Mouse (Mus musculus) MEL (cell line): ENCODE measurements around the gene Amh. TPM values are rescaled to one million over a fixed set of nuclear protein-coding genes. Genes with fewer than 3 reads are reported as not detected.
A peak's percentile ranks its signal among the peaks of the same experiment; 100 is the strongest.

Experiments used
- DNase-seq: peaks from one replicate; pipeline ENCODE4 v3.0.0; 2011; ENCODE audit warnings: low read depth, low spot score
- H3K27ac ChIP-seq: 2 replicates; pipeline ENCODE4 v1.5.1; 2012; ENCODE audit warnings: low read depth, mild to moderate bottlenecking, control low read depth, low read length, moderate library complexity; ENCODE audit not compliant: control insufficient read depth
- H3K27me3 ChIP-seq, 2 experiments: fragments of 150-350 bp in 1 of 2; sonication (generic) in 1 of 2; 2 replicates each; pipeline ENCODE4 v1.6.1; 2012; ENCODE audit warnings: low read length in 2 of 2, mild to moderate bottlenecking in 2 of 2, improper control_type of control experiment in 1 of 2, moderate library complexity in 1 of 2; ENCODE audit not compliant: insufficient read depth in 2 of 2, control insufficient read depth in 1 of 2
- H3K36me3 ChIP-seq, 2 experiments: 2 replicates each; pipeline ENCODE4 v1.6.1; 2012 to 2014; ENCODE audit warnings: low read length in 2 of 2, improper control_type of control experiment in 1 of 2, inconsistent platforms in 1 of 2, mild to moderate bottlenecking in 1 of 2; ENCODE audit not compliant: insufficient read depth in 2 of 2, control insufficient read depth in 1 of 2
- H3K4me1 ChIP-seq, 2 experiments: fragments of 150-350 bp in 1 of 2; sonication (generic) in 1 of 2; 2 replicates each; pipeline ENCODE4 v1.6.1; 2012; ENCODE audit warnings: low read length in 2 of 2, improper control_type of control experiment in 1 of 2, mild to moderate bottlenecking in 1 of 2; ENCODE audit not compliant: insufficient read depth in 2 of 2, control insufficient read depth in 1 of 2
- H3K4me3 ChIP-seq, 2 experiments: fragments of 150-350 bp in 1 of 2; sonication (generic) in 1 of 2; 2 replicates each; pipeline ENCODE4 v1.5.1; 2012; ENCODE audit warnings: low read depth in 2 of 2, low read length in 2 of 2, mild to moderate bottlenecking in 2 of 2, moderate library complexity in 2 of 2, control low read depth in 1 of 2, improper control_type of control experiment in 1 of 2; ENCODE audit not compliant: control insufficient read depth in 1 of 2, insufficient read depth in 1 of 2
- H3K79me2 ChIP-seq: 2 replicates; pipeline ENCODE4 v1.6.1; 2012; ENCODE audit warnings: mild to moderate bottlenecking, low read length, moderate library complexity; ENCODE audit not compliant: control insufficient read depth, poor library complexity, insufficient read depth
- H3K9ac ChIP-seq: 2 replicates; pipeline ENCODE4 v1.6.1; 2012; ENCODE audit warnings: low read depth, mild to moderate bottlenecking, control low read depth, low read length, moderate library complexity; ENCODE audit not compliant: control insufficient read depth, poor library complexity, severe bottlenecking
- H3K9me3 ChIP-seq: fragments of 150-350 bp; sonication (generic); replicated peaks from 2 replicates; pipeline ENCODE4 v1.6.1; 2012; ENCODE audit warnings: mild to moderate bottlenecking, low read length, improper control_type of control experiment, moderate library complexity; ENCODE audit not compliant: insufficient read depth
- BHLHE40 ChIP-seq: IDR thresholded peaks from 2 replicates; pipeline ENCODE4 v1.6.1; 2012; ENCODE audit warnings: low read depth, mild to moderate bottlenecking, inconsistent platforms, low read length, improper control_type of control experiment, borderline replicate concordance
- CHD1 ChIP-seq: IDR thresholded peaks from 2 replicates; pipeline ENCODE4 v1.6.1; 2012; ENCODE audit warnings: low read depth, mild to moderate bottlenecking, inconsistent platforms, low read length, improper control_type of control experiment
- CHD2 ChIP-seq: IDR thresholded peaks from 2 replicates; pipeline ENCODE4 v1.6.1; 2011; ENCODE audit warnings: low read length, improper control_type of control experiment
- CTCF ChIP-seq, 3 experiments: IDR thresholded peaks in 2 of 3; conservative IDR thresholded peaks in 1 of 3; 2 replicates each; pipeline ENCODE4 v1.5.1; 2011 to 2012; ENCODE audit warnings: low read length in 3 of 3, low read depth in 2 of 3, mild to moderate bottlenecking in 2 of 3, improper control_type of control experiment in 1 of 3, inconsistent platforms in 1 of 3, mixed read lengths in 1 of 3, moderate library complexity in 1 of 3; ENCODE audit not compliant: control insufficient read depth in 1 of 3, insufficient read depth in 1 of 3, poor library complexity in 1 of 3, severe bottlenecking in 1 of 3
- ELF1 ChIP-seq: IDR thresholded peaks from 2 replicates; pipeline ENCODE4 v1.6.1; 2014; ENCODE audit warnings: low read depth, mild to moderate bottlenecking, inconsistent platforms, low read length, improper control_type of control experiment, moderate library complexity
- EP300 ChIP-seq, 2 experiments: IDR thresholded peaks; 2 replicates each; pipeline ENCODE4 v1.6.1; 2011; ENCODE audit warnings: improper control_type of control experiment in 2 of 2, low read length in 2 of 2, low read depth in 1 of 2, mild to moderate bottlenecking in 1 of 2
- ETS1 ChIP-seq: IDR thresholded peaks from 2 replicates; pipeline ENCODE4 v1.6.1; 2012; ENCODE audit warnings: low read depth, mild to moderate bottlenecking, inconsistent platforms, low read length, improper control_type of control experiment, moderate library complexity
- GABPA ChIP-seq: IDR thresholded peaks from 2 replicates; pipeline ENCODE4 v1.6.1; 2012; ENCODE audit warnings: low read depth, mild to moderate bottlenecking, inconsistent platforms, low read length, improper control_type of control experiment, moderate library complexity
- GATA1 ChIP-seq: IDR thresholded peaks from 2 replicates; pipeline ENCODE4 v1.6.1; 2011; ENCODE audit warnings: low read depth, low read length, improper control_type of control experiment
- HCFC1 ChIP-seq: IDR thresholded peaks from 2 replicates; pipeline ENCODE4 v1.6.1; 2012; ENCODE audit warnings: low read depth, mild to moderate bottlenecking, inconsistent platforms, low read length, improper control_type of control experiment, moderate library complexity
- JUND ChIP-seq: IDR thresholded peaks from 2 replicates; pipeline ENCODE4 v1.6.1; 2011; ENCODE audit warnings: low read depth, mild to moderate bottlenecking, improper control_type of control experiment, low read length
- KAT2A ChIP-seq: conservative IDR thresholded peaks from 2 replicates; pipeline ENCODE4 v1.6.1; 2012; ENCODE audit warnings: low read depth, low read length, improper control_type of control experiment, inconsistent platforms
- MAFK ChIP-seq: IDR thresholded peaks from 2 replicates; pipeline ENCODE4 v1.6.1; 2011; ENCODE audit warnings: low read depth, mild to moderate bottlenecking, low read length, improper control_type of control experiment, borderline replicate concordance
- MAX ChIP-seq: IDR thresholded peaks from 2 replicates; pipeline ENCODE4 v1.6.1; 2011; ENCODE audit warnings: low read length, improper control_type of control experiment
- MEF2A ChIP-seq: IDR thresholded peaks from 2 replicates; pipeline ENCODE4 v1.6.1; 2014; ENCODE audit warnings: low read depth, mild to moderate bottlenecking, inconsistent platforms, low read length, improper control_type of control experiment; ENCODE audit not compliant: poor library complexity, insufficient replicate concordance, severe bottlenecking; ENCODE audit errors: extremely low read depth
- MXI1 ChIP-seq: IDR thresholded peaks from 2 replicates; pipeline ENCODE4 v1.6.1; 2011; ENCODE audit warnings: mild to moderate bottlenecking, low read depth, low read length, improper control_type of control experiment
- MYB ChIP-seq: IDR thresholded peaks from 2 replicates; pipeline ENCODE4 v1.6.1; 2011; ENCODE audit warnings: mild to moderate bottlenecking, low read depth, low read length, improper control_type of control experiment
- MYC ChIP-seq: IDR thresholded peaks from 2 replicates; pipeline ENCODE4 v1.6.1; 2011; ENCODE audit warnings: low read depth, mild to moderate bottlenecking, low read length, improper control_type of control experiment, moderate library complexity
- NELFE ChIP-seq: IDR thresholded peaks from 2 replicates; pipeline ENCODE4 v1.6.1; 2011; ENCODE audit warnings: low read depth, low read length, improper control_type of control experiment
- NRF1 ChIP-seq: IDR thresholded peaks from 2 replicates; pipeline ENCODE4 v1.6.1; 2014; ENCODE audit warnings: low read depth, mild to moderate bottlenecking, inconsistent platforms, low read length, improper control_type of control experiment, moderate library complexity; ENCODE audit not compliant: poor library complexity, insufficient read depth, severe bottlenecking
- POLR2A ChIP-seq, 2 experiments: IDR thresholded peaks; 2 replicates each; pipeline ENCODE4 v1.6.1; 2011 to 2012; ENCODE audit warnings: low read length in 2 of 2, mild to moderate bottlenecking in 2 of 2, control low read depth in 1 of 2, improper control_type of control experiment in 1 of 2, low read depth in 1 of 2, moderate library complexity in 1 of 2; ENCODE audit not compliant: control insufficient read depth in 1 of 2, insufficient read depth in 1 of 2, poor library complexity in 1 of 2
- POLR2AphosphoS2 ChIP-seq: IDR thresholded peaks from 2 replicates; pipeline ENCODE4 v1.6.1; 2011; ENCODE audit warnings: low read length, improper control_type of control experiment
- POLR2AphosphoS5 ChIP-seq: IDR thresholded peaks from 2 replicates; pipeline ENCODE4 v1.6.1; 2012; ENCODE audit warnings: low read depth, borderline replicate concordance, mild to moderate bottlenecking, inconsistent platforms, low read length, moderate library complexity, mixed read lengths
- RCOR1 ChIP-seq: IDR thresholded peaks from 2 replicates; pipeline ENCODE4 v1.6.1; 2012; ENCODE audit warnings: low read depth, mild to moderate bottlenecking, inconsistent platforms, low read length, improper control_type of control experiment
- SIN3A ChIP-seq: IDR thresholded peaks from 2 replicates; pipeline ENCODE4 v1.6.1; 2012; ENCODE audit warnings: low read length, improper control_type of control experiment, inconsistent platforms
- SMC3 ChIP-seq: IDR thresholded peaks from 2 replicates; pipeline ENCODE4 v1.6.1; 2011; ENCODE audit warnings: low read depth, low read length, improper control_type of control experiment
- TAL1 ChIP-seq: IDR thresholded peaks from 2 replicates; pipeline ENCODE4 v1.6.1; 2012; ENCODE audit warnings: mild to moderate bottlenecking, inconsistent platforms, low read length, moderate library complexity, mixed read lengths
- TBP ChIP-seq: IDR thresholded peaks from 2 replicates; pipeline ENCODE4 v1.8.0; 2011; ENCODE audit warnings: low read depth, low read length, improper control_type of control experiment
- TCF12 ChIP-seq: IDR thresholded peaks from 2 replicates; pipeline ENCODE4 v1.6.1; 2014; ENCODE audit warnings: low read depth, mild to moderate bottlenecking, inconsistent platforms, low read length, improper control_type of control experiment, moderate library complexity
- UBTF ChIP-seq: IDR thresholded peaks from 2 replicates; pipeline ENCODE4 v1.6.1; 2012; ENCODE audit warnings: low read depth, mild to moderate bottlenecking, inconsistent platforms, low read length, improper control_type of control experiment, moderate library complexity, borderline replicate concordance; ENCODE audit not compliant: insufficient read depth
- USF1 ChIP-seq: IDR thresholded peaks from 2 replicates; pipeline ENCODE4 v1.6.1; 2014; ENCODE audit warnings: low read depth, mild to moderate bottlenecking, inconsistent platforms, low read length, improper control_type of control experiment, moderate library complexity
- USF2 ChIP-seq, 2 experiments: IDR thresholded peaks; 2 replicates each; pipeline ENCODE4 v1.6.1; 2011 to 2012; ENCODE audit warnings: improper control_type of control experiment in 2 of 2, low read length in 2 of 2, borderline replicate concordance in 1 of 2, inconsistent platforms in 1 of 2, low read depth in 1 of 2, mild to moderate bottlenecking in 1 of 2; ENCODE audit not compliant: insufficient read depth in 1 of 2
- ZC3H11A ChIP-seq: IDR thresholded peaks from 2 replicates; pipeline ENCODE4 v1.6.1; 2012; ENCODE audit warnings: low read depth, mild to moderate bottlenecking, inconsistent platforms, low read length, improper control_type of control experiment
- ZKSCAN1 ChIP-seq: IDR thresholded peaks from 2 replicates; pipeline ENCODE4 v1.6.1; 2012; ENCODE audit warnings: low read depth, mild to moderate bottlenecking, inconsistent platforms, low read length, improper control_type of control experiment, moderate library complexity
- ZNF384 ChIP-seq: IDR thresholded peaks from 2 replicates; pipeline ENCODE4 v1.6.1; 2012; ENCODE audit warnings: low read depth, mild to moderate bottlenecking, inconsistent platforms, low read length, improper control_type of control experiment
- polyA plus RNA-seq, 2 experiments: library from polyadenylated mRNA; stranded (reverse) in 1 of 2; unstranded in 1 of 2; fragments of >175 nt in 1 of 2; fragments of >200 nt in 1 of 2; gene quantifications; 2 replicates each; pipeline versions ENCODE4 v1.2.1 to v1.2.4; 2012; ENCODE audit warnings: low replicate concordance in 2 of 2, low read depth in 1 of 2; ENCODE audit not compliant: insufficient read length in 2 of 2, insufficient read depth in 1 of 2, missing spikeins in 1 of 2
- total RNA-seq: library from RNA; depleted of rRNA; stranded (reverse); fragments of 300-350 nt; gene quantifications from 2 replicates; pipeline ENCODE4 v1.2.3, GENCODE M21; 2012

Gene Amh
- total and polyA plus RNA-seq, 3 experiments: 0.42 to 1.1 TPM; not detected in 1

DNA sequence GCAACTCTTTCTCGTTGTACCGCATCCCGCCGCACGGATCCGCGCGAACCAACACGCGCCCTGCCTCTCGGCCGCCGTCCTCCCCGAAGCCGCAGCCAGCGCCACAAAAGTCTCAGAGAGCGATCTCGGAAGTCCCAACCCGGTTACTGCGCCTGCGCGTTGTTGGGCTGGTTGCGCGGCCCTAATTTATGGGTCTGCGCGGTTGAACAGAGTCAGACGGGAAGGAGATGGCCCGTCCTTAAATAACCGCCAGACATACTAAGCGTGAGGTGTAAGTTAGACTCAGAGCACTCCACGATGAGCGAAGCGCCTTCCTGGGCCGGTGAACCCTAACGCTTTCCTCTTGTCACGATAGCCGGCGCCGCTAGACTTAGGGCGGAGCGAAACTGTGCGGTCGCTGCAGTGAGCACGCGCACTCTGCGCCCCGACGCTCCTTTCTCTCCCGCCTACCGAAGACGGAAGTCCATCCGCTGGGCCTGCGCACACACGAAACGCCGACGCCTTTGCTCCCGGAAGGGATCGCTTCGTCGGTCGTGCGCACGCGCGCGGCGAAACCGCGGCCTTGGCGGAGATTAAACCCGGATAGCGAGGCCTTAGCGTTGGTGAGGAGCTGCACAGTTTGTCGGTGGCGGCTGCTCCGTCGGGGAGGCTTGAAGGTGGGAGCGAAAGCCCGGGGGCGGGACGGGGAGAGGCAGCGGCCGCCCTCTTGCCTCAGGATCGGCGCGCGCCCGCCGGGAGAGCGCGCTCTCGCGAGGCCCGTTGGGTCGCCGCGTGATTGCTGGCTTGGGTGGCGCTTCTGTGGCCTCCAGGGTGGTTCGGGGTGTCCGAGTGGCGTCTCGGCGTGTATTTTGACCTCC lies 6.7 kb upstream of the Amh start, which contains the start of the genes Sf3a2 and Plekhj1:
Gene Sf3a2, plus strand, starts transcription at position 49 of the 857 bp plus-strand sequence.
Gene Plekhj1, minus strand, starts transcription at position 477 of the 857 bp plus-strand sequence.
- H3K36me3 ChIP-seq: peaks cover 2 to 13% of the 10 kb centered on the region in 2 experiments; a peak in 2 of 4 replicates
- H3K4me1 ChIP-seq: peaks cover 0 to 14% of the 10 kb centered on the region in 2 experiments; a peak in 2 of 4 replicates
- peak; percentile 99 for DNase-seq
- TF ChIP-seq RCOR1 (no peak), MEF2A (no peak), EP300 (IDR thresholded peaks at IDR 0.05; ENCODE audit: low read depth in 1 of 2, low read length in 2 of 2) (peak in 1 of 2 experiments; percentile 30; a peak in 1 of 4 replicates), TAL1 (no peak), MYC (peak; percentile 87; the same call in 1 of the 2 replicates), MYB (no peak), UBTF (0 out of 2 replicates have a peak, but pooled peaks have one; percentile 47), MXI1 (peak; percentile 89), ZKSCAN1 (no peak), POLR2AphosphoS2 (peak; percentile 88), POLR2AphosphoS5 (no peak; the same call in 1 of the 2 replicates), POLR2A (IDR thresholded peaks at IDR 0.05; ENCODE audit: control insufficient read depth in 1 of 2, insufficient read depth in 1 of 2, low read depth in 1 of 2, low read length in 2 of 2, poor library complexity in 1 of 2) (peak; percentile 94 to 98), NRF1 (peak; percentile 87), HCFC1 (peak; percentile 89), TCF12 (peak; percentile 49; the same call in 1 of the 2 replicates), GABPA (no peak), ELF1 (peak; percentile 90), SMC3 (no peak), BHLHE40 (no peak), JUND (no peak), SIN3A (peak; percentile 88), CHD1 (no peak), GATA1 (no peak), MAFK (no peak), ZC3H11A (no peak), ZNF384 (no peak), CTCF (IDR thresholded peaks at IDR 0.05 in 2 of 3, conservative IDR thresholded peaks at IDR 0.05 in 1 of 3; ENCODE audit: control insufficient read depth in 1 of 3, insufficient read depth in 1 of 3, low read depth in 2 of 3, low read length in 3 of 3, poor library complexity in 1 of 3, severe bottlenecking in 1 of 3) (no peak), CHD2 (peak; percentile 80), TBP (peak; percentile 57; the same call in 1 of the 2 replicates), KAT2A (peak; percentile 88), ETS1 (peak; percentile 47; the same call in 1 of the 2 replicates), USF1 (no peak), MAX (peak; percentile 74), NELFE (peak; percentile 85), USF2 (IDR thresholded peaks at IDR 0.05; ENCODE audit: borderline replicate concordance in 1 of 2, insufficient read depth in 1 of 2, low read depth in 1 of 2, low read length in 2 of 2) (no peak)

More for the DNA sequence above, 6.7 kb upstream of the Amh start, which contains the start of the genes Sf3a2 and Plekhj1:
- Histone ChIP-seq H3K9ac (peak within 1 kb of the TSS; percentile 95), H3K4me3 (peak within 1 kb of the TSS; percentile 86 to 90), H3K27me3 (no peaks in the 10 kb centered on the region), H3K79me2 (peaks cover 51% of the 10 kb centered on the region), H3K27ac (peak within 1 kb of the TSS; percentile 93), H3K9me3 (no peaks in the 10 kb centered on the region)
